Mouse (Mus musculus) lung, adult 2 months (tissue): Measurements from ENCODE around the gene Rab26.

Experiments used
- CTCF ChIP-seq: fragments of 200-500 bp; IDR thresholded peaks from 2 replicates; pipeline ENCODE4 v1.5.1; 2011; ENCODE audit warnings: mild to moderate bottlenecking, low read length, control low read depth; ENCODE audit not compliant: insufficient read depth
- POLR2A ChIP-seq: fragments of 200-500 bp; IDR thresholded peaks from 2 replicates; pipeline ENCODE4 v1.6.1; 2011; ENCODE audit warnings: low read depth, mild to moderate bottlenecking, control low read depth, low read length, borderline replicate concordance; ENCODE audit errors: extremely low read depth

- TF ChIP-seq POLR2A (no peak), CTCF (no peak)
These were observed 31.1 kb upstream of the Rab26 start for GRCm38 (mm10) chr17:24565092-24565491.
